Mouse (Mus musculus) thymus, adult 2 months (tissue): ENCODE measurements around the gene Raet1e. TPM values are rescaled to one million over a fixed set of nuclear protein-coding genes. Genes with fewer than 3 reads are reported as not detected.
"Not testable (repeated sequence)": the region's sequence is repeated elsewhere in the genome, so short reads cannot be mapped to it uniquely, and the experiment has no call there.

Experiments used
- DNase-seq: peaks from one replicate; pipeline ENCODE4 v3.0.0; 2021
- H3K27ac ChIP-seq: fragments of 200-500 bp; 2 replicates; pipeline ENCODE4 v1.5.1; 2012; ENCODE audit warnings: low read length, control low read depth; ENCODE audit not compliant: control insufficient read depth, insufficient read depth
- H3K27me3 ChIP-seq: fragments of 200-500 bp; 2 replicates; pipeline ENCODE4 v1.6.1; 2012; ENCODE audit warnings: mild to moderate bottlenecking, low read length, moderate library complexity, mixed read lengths; ENCODE audit not compliant: control insufficient read depth, insufficient read depth
- H3K36me3 ChIP-seq: fragments of 200-500 bp; 2 replicates; pipeline ENCODE4 v1.6.1; 2012; ENCODE audit warnings: mild to moderate bottlenecking, low read length, moderate library complexity; ENCODE audit not compliant: control insufficient read depth, insufficient read depth
- H3K4me1 ChIP-seq: fragments of 200-500 bp; replicated peaks from 2 replicates; pipeline ENCODE4 v1.6.1; 2012; ENCODE audit warnings: low read length; ENCODE audit not compliant: control insufficient read depth, insufficient read depth
- H3K4me3 ChIP-seq: fragments of 200-500 bp; 2 replicates; pipeline ENCODE4 v1.5.1; 2012; ENCODE audit warnings: mild to moderate bottlenecking, low read length, control low read depth, moderate library complexity; ENCODE audit not compliant: control insufficient read depth, insufficient read depth
- CTCF ChIP-seq: fragments of 200-500 bp; IDR thresholded peaks from 2 replicates; pipeline ENCODE4 v1.5.1; 2012; ENCODE audit warnings: mild to moderate bottlenecking, control low read depth, low read length, moderate library complexity, borderline replicate concordance; ENCODE audit not compliant: control insufficient read depth, poor library complexity, insufficient read depth; ENCODE audit errors: extremely low read depth
- POLR2A ChIP-seq: fragments of 200-500 bp; IDR thresholded peaks from 2 replicates; pipeline ENCODE4 v1.6.1; 2012; ENCODE audit warnings: mild to moderate bottlenecking, low read length, control low read depth, moderate library complexity; ENCODE audit not compliant: control insufficient read depth, poor library complexity, insufficient read depth; ENCODE audit errors: extremely low read depth
- WGBS: fragments of 180-500 bp; shearing (Covaris S2); methylation state at CpG from one replicate; pipeline ENCODE4 v1.1.7; 2018; 5-methylcytosine and 5-hydroxymethylcytosine counted together
- polyA plus RNA-seq: library from polyadenylated mRNA; depleted of rRNA; stranded (reverse); fragments of >200 nt; gene quantifications from 2 replicates; pipeline ENCODE4 v1.2.3, GENCODE M21; 2012

The Raet1e gene
- polyA plus RNA-seq, 1 experiment: 0.38 TPM

GRCm38 (mm10) chr10:22149691-22150465 is 8.5 kb upstream of the Raet1e start:
- Histone ChIP-seq H3K27ac (no peak overlapping the region), H3K4me3 (peak overlapping the region; percentile 73), H3K27me3 (peaks cover 23% of the 10 kb centered on the region), H3K4me1 (peaks cover 18% of the 10 kb centered on the region), H3K36me3 (no peaks in the 10 kb centered on the region)
- WGBS: 3% methylated on average over 50 of the region's 50 CpGs
- TF ChIP-seq CTCF (no peak), POLR2A (no peak)
- peak; percentile 16 for DNase-seq

- DNase-seq: peak; percentile 15
- no peaks in the 10 kb centered on the region for H3K36me3 ChIP-seq
- under 1% methylated on average over 27 of the region's 27 CpGs for WGBS
- peaks cover 18% of the 10 kb centered on the region for H3K4me1 ChIP-seq
- H3K27ac ChIP-seq: no peak overlapping the region
- peak overlapping the region; percentile 52 for H3K4me3 ChIP-seq
- H3K27me3 ChIP-seq: peaks cover 25% of the 10 kb centered on the region
- TF ChIP-seq POLR2A (no peak), CTCF (no peak)
Observed at GRCm38 (mm10) chr10:22150593-22150992, 7.8 kb upstream of the Raet1e start.

- DNase-seq, H3K27ac ChIP-seq, H3K36me3 ChIP-seq, H3K4me3 ChIP-seq: not testable (repeated sequence)
- Histone ChIP-seq H3K27me3 (peaks cover 26% of the 10 kb centered on the region), H3K4me1 (peaks cover 18% of the 10 kb centered on the region)
- 3% methylated on average over 55 of the region's 55 CpGs for WGBS
Observed at GRCm38 (mm10) chr10:22151056-22151862, 7.1 kb upstream of the Raet1e start.

GRCm38 (mm10) chr10:22151863-22152640 is 6.3 kb upstream of the Raet1e start:
- Histone ChIP-seq H3K4me1 (peaks cover 18% of the 10 kb centered on the region), H3K27me3 (peaks cover 29% of the 10 kb centered on the region)
- H3K36me3 ChIP-seq, DNase-seq, H3K4me3 ChIP-seq, H3K27ac ChIP-seq: not testable (repeated sequence)
- 11% methylated on average over 11 of the region's 11 CpGs for WGBS

GRCm38 (mm10) chr10:22153147-22153690 is 5.2 kb upstream of the Raet1e start:
- H3K27ac ChIP-seq, H3K4me3 ChIP-seq, H3K36me3 ChIP-seq, DNase-seq: not testable (repeated sequence)
- Histone ChIP-seq H3K4me1 (peaks cover 16% of the 10 kb centered on the region), H3K27me3 (peaks cover 30% of the 10 kb centered on the region)
- 17% methylated on average over 7 of the region's 7 CpGs for WGBS

GRCm38 (mm10) chr10:22154127-22154526 is 4.2 kb upstream of the Raet1e start:
- Histone ChIP-seq H3K4me1 (peaks cover 14% of the 10 kb centered on the region), H3K27me3 (peaks cover 33% of the 10 kb centered on the region)
- WGBS: 2% methylated on average over 38 of the region's 38 CpGs
- DNase-seq, H3K4me3 ChIP-seq, H3K27ac ChIP-seq, H3K36me3 ChIP-seq: not testable (repeated sequence)
